Mouse (Mus musculus): ENCODE measurements around the gene Ubash3b.

The Ubash3b gene

DNA sequence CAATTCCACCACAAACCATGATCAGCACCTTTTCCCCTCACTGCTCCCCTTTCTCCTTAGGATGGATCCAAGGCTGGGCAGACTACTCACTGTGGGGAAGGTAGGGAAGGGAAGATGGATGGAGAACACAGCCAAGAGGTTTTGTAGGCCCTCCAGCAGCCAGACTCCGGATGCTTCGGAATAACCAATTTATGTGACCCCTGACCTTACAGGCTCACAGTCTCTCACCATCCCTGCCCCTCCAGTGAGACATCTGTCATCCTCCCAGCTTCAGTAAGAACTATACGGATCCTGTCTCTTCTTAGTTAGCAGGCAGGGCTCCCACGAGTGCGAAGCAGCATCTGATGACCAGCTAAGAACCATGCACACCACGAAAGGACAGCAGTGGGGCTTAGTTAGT is 100.9 kb downstream of the Ubash3b start:
- in situ Hi-C loops (cut with MboI, MseI), result no loop called here

DNA sequence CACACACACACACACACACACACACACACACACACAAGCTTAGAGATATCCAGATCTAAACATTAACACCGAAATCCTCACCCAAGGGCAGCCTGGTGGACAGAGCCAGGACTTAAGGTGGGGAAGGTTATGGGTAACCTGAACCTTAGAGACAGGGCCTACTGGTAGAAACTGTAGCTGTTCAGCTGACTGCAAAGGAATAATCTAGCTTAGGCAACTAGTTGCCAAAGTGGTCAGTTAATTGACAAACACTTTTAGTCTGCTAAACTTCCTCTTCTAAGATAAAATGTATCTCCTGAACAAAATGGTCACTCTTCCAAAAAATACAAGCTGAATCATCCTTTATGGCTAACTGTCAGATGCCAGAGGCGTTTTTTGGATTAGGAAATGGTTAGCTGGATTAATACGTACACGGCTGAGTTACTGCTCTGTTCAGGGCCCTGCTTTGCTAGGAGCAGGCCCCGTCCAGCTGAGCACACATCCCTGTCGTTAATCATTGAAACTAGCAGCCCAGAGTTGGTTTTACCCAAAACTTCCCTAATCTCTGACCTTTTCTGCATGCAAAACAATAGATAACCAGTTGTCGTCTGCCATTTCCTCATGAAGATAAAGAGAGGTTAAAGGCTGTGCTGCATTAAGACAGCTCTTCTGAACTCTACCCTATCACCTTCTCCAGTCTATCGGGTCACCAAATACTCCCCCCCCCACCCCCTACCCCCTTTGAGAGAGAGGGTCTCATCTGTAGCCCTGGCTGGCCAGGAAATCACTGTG is 102.5 kb downstream of the Ubash3b start:
- in situ Hi-C loops (cut with MboI, MseI), result no loop called here

DNA sequence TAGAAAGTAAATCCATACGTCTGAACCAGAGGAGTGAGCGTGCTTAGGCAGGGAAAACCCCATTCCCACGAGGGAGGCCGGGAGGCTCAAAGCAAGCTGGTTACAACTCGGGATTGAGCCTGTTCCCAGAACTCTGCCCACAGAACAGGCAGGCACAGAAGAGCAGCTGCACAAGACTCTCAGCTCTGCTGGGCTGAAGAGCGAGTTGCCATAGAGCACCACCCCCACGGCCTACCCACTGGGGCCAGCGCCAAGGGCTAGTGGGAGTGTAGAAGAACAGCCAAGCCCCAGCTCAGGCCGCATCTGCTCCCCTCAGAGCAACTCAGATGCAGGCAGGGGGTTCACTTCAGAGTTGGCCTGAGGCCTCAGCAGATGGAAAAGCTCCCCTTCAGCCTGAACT is 107.3 kb downstream of the Ubash3b start:
- in situ Hi-C loops (cut with MboI, MseI), result no loop called here

DNA sequence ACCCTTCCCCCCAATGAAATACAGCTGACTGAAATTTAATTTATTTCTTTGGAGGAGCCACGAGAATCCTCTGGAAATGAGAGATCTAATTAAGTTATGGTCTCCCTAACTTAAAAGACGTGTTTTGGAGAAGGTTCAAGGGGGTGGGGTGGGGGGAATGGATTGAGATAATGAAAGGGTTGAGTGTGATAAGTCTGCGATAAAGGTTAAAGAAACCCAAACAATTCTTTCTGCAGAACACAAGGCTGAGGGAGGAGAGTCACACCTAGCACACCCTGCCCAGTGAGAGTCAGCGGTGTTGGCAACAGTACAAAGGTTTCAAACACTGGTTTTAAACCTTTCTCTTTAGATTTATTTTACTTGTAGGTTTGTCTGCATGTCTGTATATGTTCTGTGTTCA is 108.0 kb downstream of the Ubash3b start:
- in situ Hi-C loops (cut with MboI, MseI), result no loop called here

DNA sequence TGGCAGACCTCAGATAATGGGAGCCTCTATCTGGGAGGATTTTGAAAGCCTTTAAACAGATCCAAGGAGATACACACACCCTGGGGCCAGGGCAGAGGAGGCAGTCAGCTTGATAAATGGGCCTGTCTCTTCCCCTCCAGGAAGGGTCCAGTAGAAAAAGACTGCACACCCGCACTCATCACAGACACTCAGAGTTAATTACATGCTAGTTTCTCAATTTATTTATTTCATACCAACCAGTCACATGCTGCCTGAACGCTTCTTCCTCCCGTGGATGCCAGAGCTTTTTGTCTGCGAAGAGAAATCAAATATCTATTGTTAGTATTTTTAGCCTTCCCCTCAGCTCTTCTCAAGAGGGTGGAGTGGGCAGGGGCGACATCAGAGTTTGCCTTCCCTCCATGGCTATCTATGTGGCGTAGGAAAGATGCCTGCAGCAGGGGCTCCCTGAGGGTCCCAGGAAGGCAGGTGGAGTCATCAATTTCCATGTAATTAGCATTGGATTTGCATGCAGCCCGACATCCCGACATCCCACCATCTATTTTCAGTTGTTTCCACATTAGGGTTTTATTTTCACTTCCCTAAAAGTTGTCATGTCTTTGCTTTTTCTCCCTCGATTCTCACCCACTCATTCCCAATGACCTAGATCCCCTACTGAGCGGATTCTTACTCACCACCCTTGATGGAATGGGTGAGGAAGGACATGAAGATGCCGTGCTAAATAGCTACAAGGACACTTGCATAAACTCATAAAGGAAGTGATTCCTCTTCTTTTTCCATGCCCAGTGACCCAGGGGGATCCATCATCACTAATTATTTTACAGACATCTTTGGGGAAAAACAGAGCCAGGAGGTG is 110.2 kb downstream of the Ubash3b start:
- in situ Hi-C loops (cut with MboI, MseI), result no loop called here

DNA sequence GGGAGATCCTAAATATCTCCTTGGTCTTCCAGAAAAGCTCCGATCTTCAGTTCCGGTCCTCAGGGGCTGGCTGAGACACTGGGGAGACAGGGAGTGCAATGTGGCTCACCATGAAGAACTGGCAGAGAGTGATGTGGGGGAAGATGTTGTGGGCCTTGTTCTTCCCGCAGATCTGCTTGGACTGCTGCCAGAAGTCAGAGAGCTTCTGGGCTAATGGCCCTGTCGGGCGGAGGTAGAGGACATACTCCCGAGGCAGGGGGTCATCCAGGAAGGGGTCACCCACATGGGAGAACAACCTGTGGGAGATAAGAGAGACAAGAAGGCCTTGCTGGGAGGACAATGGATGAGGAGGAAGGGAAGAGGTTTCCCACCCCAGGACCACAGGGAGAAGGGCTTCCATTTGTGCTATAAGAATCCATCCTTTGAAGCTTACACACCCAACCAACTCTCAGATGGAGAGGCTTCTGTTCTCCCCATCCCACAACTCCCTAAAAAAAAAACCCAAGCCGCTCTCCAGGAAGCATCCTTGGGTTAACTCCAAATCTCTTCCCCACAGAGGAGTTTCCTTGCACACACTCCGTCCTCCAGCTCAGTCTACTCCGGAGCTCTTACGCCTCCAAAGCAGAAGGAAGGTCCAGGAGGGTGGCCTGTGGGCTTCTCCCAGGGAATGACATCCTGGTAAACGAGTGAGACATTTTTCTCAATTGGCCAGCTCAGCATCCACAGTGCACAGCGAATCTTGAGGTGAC is 111.0 kb downstream of the Ubash3b start:
- in situ Hi-C loops (cut with MboI, MseI), result no loop called here

DNA sequence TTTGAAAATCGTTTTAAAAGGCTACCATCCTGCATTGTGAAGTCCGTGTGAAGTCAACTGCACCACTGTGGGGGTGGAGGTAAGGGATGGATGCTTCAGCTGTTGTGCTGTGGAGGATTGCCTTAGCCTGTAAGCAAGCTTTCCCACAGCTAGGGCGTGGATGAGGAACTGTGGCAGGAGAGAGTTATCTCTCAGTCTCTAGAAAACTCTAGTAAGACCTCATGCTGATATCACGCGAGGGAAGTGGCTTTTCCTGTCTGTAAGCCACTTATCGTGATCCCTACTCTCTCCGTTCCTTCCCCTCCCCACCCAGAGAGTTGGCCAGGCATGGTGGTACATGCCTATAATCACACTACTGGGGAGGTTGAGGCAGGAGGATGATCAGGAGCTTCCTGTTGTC is 112.2 kb downstream of the Ubash3b start:
- in situ Hi-C loops (cut with MboI, MseI), result loop anchor here (5.0 kb wide), 2 partner anchors 48 to 133 kb away; no protein-coding TSS in a partner anchor

DNA sequence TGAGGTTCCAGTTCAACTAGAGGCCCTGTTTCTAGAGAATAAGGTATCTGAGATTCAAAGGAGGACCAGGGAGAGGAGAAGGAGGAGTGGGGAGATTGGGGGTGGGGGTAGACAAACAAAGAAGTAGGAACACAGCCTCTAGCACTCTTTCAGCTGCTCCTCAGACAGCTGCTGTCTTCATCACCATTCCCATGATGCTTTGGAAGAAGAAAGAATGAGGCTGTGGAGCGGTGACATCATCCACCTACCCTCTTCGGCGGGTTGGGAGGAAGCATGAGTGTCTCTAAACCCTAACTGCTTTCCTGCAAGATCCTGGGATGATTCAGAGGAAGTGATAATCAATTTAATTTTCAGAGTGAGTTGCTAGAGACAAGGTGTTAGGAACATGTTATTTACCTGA is 112.7 kb downstream of the Ubash3b start:
- in situ Hi-C loops (cut with MboI, MseI), result loop anchor here (5.0 kb wide), 2 partner anchors 48 to 133 kb away; no protein-coding TSS in a partner anchor

DNA sequence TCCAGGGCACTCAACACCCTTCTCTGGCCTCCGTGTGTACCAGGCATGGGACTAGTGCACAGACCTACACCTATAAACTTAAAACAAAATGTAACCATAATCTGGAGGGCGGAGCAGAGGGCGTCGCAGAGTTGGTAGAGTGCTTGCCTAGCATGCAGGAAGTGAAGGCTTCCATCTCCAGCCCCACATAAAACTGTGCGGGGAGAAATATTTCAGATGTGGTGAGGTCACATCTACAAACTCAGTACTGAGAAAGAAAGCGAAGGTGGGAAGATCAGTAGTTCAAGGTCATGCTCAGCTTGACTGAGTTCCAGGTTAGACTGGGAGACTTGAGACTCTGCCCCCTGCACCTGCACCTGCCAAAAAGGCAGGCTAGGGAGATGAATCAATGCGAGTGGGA is 113.3 kb downstream of the Ubash3b start:
- in situ Hi-C loops (cut with MboI, MseI), result loop anchor here (5.0 kb wide), 2 partner anchors 49 to 134 kb away; no protein-coding TSS in a partner anchor

DNA sequence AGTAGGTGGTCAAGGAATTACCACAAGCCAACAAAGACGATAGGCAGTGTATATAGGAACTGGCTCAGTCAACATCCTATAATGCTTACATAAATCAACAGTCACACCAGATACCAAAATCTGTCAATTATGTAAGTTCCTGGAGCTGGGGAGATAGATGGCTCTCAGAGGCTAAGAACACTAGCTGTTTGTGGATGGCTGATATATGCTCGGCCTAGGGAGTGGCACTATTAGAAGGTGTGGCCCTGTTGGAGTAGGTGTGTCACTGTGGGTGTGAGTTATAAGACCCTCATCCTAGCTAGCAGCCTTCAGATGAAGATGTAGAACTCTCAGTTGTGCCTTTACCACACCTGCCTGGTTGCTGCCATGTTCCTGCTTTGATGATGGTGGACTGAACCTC is 113.8 kb downstream of the Ubash3b start:
- in situ Hi-C loops (cut with MboI, MseI), result loop anchor here (5.0 kb wide), 2 partner anchors 50 to 135 kb away; no protein-coding TSS in a partner anchor

DNA sequence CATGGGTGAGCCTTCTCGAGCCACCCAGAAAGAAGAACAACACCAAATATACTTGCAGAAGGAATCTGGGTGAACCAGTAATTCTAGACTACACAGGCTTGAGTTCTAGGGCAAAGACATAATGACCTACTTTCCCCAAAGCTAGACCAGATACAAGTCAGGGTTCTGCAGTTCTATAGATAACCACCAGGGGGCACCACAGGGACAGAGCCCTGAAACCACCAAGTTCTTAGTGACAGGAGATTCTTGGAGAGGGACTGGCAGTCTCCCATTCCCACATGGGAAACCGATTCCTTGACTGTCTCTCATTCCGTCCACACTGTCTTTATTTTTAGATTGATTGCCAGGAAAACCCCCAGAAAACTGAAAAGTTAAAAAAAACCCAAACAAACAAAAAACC is 116.9 kb downstream of the Ubash3b start:
- in situ Hi-C loops (cut with MboI, MseI), result loop anchor here (5.0 kb wide), 2 partner anchors 53 to 138 kb away; no protein-coding TSS in a partner anchor

DNA sequence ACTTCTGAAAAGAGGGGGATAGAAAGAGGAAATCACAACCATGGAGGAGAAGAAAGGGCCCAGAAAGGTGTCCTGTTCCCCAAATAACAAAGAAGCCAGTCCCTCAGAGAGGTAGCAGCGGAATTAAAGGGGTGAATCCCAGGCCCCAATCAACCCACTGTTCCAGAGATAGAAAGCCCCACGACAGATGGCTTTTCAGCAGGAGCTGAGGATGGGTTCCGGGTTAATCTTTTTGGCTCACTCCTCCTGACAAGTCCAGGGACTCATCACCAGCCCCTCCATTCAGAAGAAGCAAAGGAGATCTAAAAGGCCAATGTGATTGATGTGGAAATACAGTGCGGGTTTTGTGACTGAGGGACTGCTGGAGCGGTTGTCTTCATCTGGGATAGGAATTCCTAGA is 117.9 kb downstream of the Ubash3b start:
- in situ Hi-C loops (cut with MboI, MseI), result no loop called here

DNA sequence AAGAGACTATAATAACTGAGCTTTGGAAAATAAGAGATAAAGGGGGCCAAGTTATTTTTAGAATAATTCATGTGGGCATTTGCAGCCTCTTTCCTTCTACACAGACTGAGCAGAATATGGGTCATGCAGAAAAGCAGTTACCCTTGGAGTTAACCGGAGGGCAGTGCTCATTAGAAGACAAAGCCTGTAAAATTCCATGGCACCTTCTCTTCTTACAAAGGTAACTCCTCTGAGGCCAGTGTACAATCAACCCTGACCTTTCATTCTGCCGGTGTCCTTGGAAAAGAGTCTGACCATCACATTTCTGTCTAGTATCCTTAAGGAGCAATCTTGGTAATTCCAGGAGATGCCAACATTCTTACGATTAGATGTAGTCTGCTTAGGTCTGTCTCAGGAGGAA is 120.1 kb downstream of the Ubash3b start:
- in situ Hi-C loops (cut with MboI, MseI), result no loop called here

DNA sequence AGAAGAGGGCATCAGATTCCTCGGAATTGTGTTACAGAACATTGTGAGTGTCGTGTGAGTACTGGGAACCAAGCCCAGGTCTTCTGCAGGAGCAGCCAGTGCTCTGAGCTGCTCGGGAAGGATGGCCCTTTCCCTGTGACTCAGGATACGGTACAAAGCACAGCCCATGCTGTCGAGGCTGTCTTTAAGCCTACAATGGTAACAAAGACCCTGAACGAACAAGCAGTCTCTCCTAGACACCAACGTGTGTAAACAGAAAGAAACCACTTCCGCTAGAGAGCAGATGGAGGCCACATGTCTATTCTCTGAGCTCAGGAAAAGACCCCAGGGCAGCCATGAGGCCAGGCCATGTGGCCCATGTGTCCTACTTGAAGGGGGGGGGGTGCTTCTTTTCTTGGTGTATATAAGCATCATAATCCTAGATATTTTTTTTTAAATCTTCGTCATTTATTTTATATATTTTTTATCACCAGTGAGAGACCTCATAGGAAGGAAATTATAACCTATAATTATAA is 123.3 kb downstream of the Ubash3b start:
- in situ Hi-C loops (cut with MboI, MseI), result no loop called here

DNA sequence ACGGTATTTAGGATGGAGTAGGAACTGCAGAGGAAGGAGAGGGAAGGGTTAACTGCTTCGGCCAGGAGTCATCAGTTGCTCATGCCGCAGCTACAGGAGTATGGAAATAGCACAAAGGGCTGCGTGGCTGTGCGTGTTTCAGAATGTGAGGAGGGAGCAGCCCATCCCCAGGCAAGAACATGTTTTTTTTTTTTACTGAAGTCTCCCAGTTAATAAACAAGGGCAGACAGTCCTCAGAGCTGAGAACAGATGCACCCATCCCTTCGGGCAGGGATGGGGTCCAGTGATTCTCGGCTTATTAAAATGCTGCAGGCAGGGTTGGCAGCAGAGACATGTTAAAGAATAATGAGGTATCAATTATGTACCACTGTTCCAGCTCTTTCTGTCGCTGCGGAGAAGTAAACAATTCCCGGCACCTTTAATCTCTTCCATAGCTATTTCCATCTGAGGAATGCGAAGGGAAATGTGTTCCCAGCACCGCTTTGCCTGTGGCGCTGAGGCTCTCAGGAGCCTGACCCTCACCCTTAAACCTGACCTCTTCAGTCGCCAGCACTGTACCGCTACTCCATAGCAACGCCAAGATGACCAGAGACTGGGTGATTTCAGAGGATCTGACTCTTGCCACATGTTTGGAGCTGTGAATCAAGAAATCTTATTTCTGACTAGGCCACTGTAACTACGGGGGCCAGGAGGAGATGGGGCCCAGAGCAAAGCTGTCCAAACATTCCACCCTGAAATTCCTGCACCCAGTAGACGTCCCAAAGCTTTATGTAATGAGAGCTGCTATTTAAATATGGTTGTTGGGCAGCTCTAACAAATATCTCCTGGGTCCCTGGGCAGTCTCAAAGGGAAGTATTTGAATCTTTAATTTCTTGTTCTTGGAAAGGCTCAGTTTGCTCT is 129.7 kb downstream of the Ubash3b start:
- in situ Hi-C loops (cut with MboI, MseI), result no loop called here

DNA sequence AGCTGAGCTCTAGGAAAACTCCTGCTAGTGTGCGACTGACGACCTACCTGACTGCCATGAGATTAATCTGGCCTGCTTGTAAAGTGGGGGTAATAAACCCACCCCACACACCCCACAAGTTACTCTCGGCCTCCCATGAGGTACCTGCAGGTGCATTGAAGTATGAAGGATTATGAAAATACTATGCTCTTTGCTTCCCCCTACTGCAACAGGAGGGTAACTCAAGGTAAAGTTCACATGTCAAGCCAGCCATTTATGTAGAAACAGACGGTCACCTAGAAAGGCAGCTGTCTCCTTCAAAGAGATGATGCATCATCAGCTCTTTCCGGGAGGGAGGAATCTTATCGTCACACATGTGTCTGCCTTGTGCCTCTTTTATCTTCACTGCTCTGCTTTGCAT is 131.7 kb downstream of the Ubash3b start:
- in situ Hi-C loops (cut with MboI, MseI), result loop anchor here (5.0 kb wide), 1 partner anchor 38 kb away; no protein-coding TSS in a partner anchor

DNA sequence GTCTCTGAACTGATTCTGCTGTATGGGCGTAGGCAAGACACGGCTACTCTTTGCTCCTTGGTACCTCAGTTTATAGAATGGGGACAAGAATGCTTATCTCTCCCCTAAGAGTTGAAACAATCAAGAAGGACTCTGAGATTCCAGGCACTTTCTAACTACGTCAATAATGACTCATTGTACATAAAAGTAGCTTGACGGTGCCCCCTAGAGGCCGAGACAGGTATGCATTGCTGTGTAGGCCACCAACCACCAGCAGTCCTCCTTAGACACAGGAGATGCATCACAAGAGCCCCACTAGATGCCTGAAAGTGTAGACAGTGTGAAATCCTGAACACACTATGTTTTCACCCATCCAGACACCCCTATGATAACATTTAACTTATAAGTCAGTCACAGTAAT is 133.0 kb downstream of the Ubash3b start:
- in situ Hi-C loops (cut with MboI, MseI), result loop anchor here (5.0 kb wide), 1 partner anchor 36 kb away; no protein-coding TSS in a partner anchor

DNA sequence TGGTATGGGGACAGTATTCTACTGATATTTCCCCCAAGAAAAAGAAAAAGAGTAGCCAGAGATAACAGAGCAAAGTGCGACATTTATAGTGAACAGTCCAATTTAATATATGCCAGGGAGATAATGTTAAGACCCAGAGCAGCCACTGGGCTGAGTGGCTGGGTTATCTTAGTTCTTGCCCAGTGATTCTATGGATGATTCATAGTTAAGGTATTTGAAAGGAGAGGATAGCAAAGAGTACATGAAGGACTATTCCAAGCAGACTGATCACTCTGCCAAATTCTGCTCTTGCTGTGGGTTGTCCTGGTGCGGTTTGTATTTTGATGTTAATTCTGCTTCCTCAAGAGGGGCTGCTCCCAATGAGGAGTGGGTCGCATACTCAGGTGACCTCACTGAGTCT is 139.8 kb downstream of the Ubash3b start:
- in situ Hi-C loops (cut with MboI, MseI), result no loop called here

DNA sequence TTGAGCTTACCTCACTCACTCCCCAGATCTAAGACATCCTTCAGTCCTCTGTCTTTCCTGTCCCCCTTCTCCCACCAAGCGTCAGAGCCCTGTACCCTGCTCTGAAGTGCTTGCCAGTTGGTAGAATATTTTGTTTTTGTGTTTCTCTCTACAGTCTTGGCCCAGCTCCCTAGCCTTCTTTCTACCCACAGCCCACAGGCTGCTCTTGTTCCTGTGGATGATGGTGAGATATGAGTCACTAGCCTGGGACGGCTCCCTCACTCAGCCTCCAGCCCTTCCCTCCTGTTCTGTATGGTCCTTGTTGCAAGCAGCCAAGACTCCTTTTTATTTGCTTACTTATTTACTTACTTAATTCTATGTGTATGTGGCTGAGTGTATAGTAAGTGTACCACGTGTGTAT is 141.0 kb downstream of the Ubash3b start:
- in situ Hi-C loops (cut with MboI, MseI), result no loop called here

DNA sequence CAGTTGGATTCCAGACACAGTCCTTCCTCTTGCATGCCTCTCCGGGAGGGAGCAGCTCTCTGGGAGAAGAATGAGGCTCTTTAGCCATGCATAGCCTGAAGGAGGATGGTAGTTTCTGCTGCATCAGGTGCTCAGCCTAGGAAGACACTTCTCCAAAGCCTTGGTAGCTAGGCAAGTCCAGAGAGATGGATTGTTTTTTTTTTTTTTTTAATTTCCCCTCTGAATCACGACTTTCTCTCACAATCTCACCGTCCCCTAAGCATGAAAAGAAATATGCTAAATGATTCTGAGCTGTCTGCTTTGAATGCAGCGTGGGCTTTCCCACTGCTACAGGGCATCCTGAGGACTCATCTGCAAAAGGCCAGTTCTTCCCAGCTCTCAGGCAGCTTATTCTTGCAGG is 147.0 kb downstream of the Ubash3b start:
- in situ Hi-C loops (cut with MboI, MseI), result no loop called here
